Mouse (Mus musculus) large intestine, adult 2 months (tissue): ENCODE measurements around the gene Zbtb49. TPM values are rescaled to one million over a fixed set of nuclear protein-coding genes. Genes with fewer than 3 reads are reported as not detected.

Experiments
- DNase-seq: peaks from one replicate; pipeline ENCODE4 v3.0.0-alpha.2; 2012; ENCODE audit warnings: low read depth, low spot score
- WGBS: fragments of 180-500 bp; shearing (Covaris S2); methylation state at CpG from one replicate; pipeline ENCODE4 v1.1.7; 2018; 5-methylcytosine and 5-hydroxymethylcytosine counted together
- polyA plus RNA-seq: library from polyadenylated mRNA; depleted of rRNA; stranded (reverse); fragments of >200 nt; gene quantifications from 2 replicates; pipeline ENCODE4 v1.2.3, GENCODE M21; 2012

Gene Zbtb49
- polyA plus RNA-seq, 1 experiment, result 7.0 TPM

DNA sequence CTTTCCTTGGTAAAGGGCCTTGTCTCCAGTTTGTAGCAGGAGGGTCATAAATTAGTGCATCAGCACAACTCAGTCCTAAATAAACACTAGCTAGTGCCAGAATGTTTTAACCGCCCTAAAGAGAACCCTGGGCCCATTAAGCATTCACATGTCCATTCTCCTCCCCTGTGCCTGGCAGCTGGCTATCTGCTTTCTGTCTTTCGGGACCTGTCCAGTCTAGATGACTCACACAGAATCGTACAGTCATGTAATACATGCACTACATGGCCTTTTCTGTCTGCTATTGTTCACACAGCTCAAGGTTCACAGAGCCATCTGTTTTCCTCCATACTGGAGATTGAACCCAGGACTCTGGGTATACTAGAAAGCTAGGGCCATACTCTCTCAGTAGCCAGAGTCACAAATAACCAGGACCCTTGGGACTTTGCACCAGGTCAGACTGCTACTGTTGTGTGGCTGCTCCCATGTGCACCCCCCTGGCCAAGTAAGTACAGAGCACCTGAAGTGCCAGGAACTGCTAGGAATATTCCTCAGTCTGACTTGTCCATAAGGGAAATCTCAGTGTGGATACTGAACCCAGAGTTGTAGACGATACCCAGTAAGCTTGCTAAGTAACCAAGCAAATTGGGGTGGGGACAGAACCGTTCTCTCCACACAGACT is 23.3 kb downstream of the Zbtb49 start:
- 60% methylated on average over 5 of the region's 5 CpGs for WGBS
- DNase-seq, result no peak

- no peak for DNase-seq
Measured at GRCm38 (mm10) chr5:38195941-38196340, 24.3 kb downstream of the Zbtb49 start.

GRCm38 (mm10) chr5:38194946-38195345 is 25.3 kb downstream of the Zbtb49 start:
- WGBS, result 39% methylated on average over 2 of the region's 2 CpGs
- no peak for DNase-seq

DNA sequence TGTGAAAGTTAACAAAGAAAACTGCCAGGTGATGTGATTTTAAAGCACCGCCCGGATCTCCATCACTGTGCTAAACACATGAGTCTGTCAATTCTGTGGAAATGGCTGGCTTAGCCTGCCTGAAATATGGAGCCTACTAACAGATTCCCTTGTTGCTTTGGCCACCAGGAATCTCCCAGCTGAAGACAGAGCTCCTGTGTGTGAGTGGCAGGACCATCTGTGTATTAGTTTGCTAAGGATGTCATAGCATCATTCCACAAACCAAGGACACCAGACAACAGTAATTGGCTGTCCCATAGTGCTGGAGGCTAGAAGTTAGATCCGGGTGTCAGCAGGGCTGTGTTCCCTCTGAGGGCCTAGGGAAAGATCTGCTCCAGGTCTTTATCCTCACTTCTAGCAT is 29.4 kb downstream of the Zbtb49 start:
- 81% methylated on average over 3 of the region's 3 CpGs for WGBS
- no peak for DNase-seq

DNA sequence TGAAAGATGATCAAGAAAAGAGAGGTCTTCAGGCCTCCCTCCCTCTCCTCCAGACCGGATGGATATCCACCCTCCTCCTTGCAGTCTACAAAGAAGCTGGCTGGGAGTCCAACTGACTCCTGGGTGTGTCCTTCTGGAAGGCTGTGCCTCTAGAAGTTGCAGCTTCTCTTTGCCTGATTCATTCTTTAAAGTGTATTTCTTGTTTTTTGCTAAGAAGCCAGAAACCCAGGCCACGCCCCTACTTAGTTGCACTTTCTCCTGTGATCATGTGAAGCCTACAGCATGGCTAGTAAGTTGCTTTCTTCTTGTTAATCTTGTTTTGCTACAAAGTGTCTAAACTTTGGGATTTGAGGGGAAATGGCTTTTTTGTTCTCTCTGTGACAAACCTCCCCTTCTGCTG is 33.3 kb downstream of the Zbtb49 start:
- 72% methylated on average over 2 of the region's 2 CpGs for WGBS
- DNase-seq, result no peak

DNA sequence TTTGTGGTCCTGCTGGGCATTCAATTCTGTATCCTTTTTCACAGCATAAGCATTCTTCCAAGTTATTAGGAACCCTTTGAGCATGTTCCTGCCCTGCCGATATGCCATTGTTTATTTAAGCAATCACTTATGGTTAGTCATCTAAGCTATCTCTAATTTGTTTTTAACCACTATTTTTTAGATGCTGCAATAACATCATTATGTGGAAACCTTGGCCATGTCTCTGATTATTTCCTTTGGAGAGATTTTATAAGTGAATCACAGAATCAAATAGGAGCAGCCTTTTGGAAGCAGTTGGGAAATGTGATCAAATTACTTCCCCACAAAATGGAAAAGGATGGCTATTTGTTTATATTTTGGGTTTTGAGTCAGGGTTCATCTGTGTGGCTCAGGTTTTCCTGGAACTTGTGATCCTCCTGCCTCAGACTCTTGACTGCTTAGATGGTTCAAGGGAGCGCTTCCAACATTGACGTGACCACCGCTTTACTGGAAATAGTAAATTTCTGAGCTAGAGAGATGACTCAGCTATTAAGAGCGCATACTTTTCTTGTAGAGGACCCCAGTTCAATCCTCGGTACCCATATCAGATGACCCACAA is 35.5 kb downstream of the Zbtb49 start:
- WGBS, result 66% methylated on average over 6 of the region's 6 CpGs
- no peak for DNase-seq

- DNase-seq, result no peak
- 65% methylated on average over 16 of the region's 16 CpGs for WGBS
Measured at GRCm38 (mm10) chr5:38174256-38174912, 45.9 kb downstream of the Zbtb49 start.

- DNase-seq, result no peak
- WGBS, result 45% methylated on average over 5 of the region's 5 CpGs
Measured at GRCm38 (mm10) chr5:38173766-38174165, 46.5 kb downstream of the Zbtb49 start.

- WGBS, result 64% methylated on average over 11 of the region's 11 CpGs
Measured at GRCm38 (mm10) chr5:38168497-38168896, 51.8 kb downstream of the Zbtb49 start.

DNA sequence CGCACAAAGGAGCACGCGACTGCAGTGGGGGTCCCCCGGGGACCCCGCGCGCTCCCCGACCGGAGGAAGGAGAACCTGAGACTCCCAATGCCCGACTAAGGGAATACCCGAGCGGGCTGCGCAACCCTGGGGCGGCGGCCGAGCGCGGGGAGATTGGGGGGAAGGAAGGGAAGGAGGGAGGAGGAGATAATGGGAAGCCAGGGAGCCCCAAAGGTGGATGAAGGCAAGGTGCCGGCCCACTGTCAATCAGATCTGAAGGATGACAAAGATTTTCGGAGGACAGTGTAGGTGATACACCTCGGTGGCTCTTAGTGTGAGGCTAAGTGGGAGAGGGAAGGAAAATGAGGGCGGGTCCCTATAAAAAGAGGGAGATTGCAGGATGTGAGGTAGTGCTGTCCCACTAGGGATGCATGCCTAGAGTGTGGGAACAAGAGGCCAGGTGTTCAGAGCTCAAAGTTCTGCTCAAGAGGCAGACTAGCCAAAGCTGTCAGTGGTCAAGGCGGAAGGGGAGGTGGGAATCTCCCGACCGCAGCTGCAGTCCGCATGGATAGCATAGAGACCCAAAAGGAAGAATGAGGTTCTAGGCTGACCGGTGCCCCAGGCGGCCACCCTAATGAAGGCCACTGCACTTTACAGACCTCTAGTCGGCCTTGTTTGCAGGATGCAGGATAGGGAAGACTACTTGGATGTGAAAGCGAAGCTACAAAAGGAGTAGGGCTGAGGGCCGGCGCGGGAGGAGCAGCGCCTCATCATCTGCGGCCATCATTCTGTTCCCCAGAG is 60.4 kb downstream of the Zbtb49 start, which contains the start of gene Nsg1:
TSS of gene Nsg1 (minus strand) at position 274 of the 780 bp plus-strand sequence.
- 15% methylated on average over 35 of the region's 35 CpGs for WGBS
- no peak for DNase-seq

More at GRCm38 (mm10) chr5:38168497-38168896, 51.8 kb downstream of the Zbtb49 start:
- no peak for DNase-seq

DNA sequence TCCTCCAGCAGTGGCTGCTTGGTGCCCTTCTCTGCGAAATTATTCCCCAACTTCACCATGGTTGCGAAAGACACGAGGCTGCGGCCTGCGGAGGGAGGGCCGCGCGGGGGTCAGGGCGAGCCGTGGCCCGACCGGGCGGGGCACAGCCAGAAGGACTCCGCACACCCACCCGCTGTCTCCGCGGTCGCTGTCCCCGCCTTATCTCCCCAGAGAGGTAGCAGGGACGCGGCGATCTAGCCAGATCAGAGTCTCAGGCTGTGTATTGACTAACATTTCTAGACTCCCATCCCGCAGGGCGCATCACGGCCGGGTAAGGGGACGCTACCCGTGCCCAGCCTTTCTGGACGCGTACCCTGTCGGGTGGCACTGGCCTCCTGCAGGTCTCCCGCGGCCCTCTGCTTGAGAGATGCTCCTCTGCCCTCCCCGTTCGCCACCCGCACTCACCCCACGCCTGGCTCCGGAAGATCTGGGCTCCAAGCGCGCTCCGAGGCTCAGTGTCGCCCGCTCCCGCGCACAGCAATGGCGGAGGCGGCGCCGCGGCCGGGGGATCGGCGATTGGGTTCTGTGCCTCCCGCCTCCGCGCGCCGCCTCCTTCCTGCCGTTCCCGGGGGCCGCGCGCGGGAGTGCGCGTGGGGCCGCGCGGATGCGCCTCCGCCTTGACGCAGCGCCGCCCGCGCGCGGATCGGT is 61.2 kb downstream of the Zbtb49 start:
- WGBS, result under 1% methylated on average over 79 of the region's 79 CpGs
- no peak for DNase-seq

GRCm38 (mm10) chr5:38158501-38158946 is 61.7 kb downstream of the Zbtb49 start:
- 6% methylated on average over 17 of the region's 17 CpGs for WGBS
- DNase-seq, result no peak

GRCm38 (mm10) chr5:38157481-38158020 is 62.7 kb downstream of the Zbtb49 start:
- 63% methylated on average over 9 of the region's 9 CpGs for WGBS
- no peak for DNase-seq

GRCm38 (mm10) chr5:38153636-38154035 is 66.6 kb downstream of the Zbtb49 start:
- DNase-seq, result no peak
- WGBS, result 86% methylated on average over 5 of the region's 5 CpGs

GRCm38 (mm10) chr5:38152201-38153108 is 67.8 kb downstream of the Zbtb49 start:
- WGBS, result 86% methylated on average over 10 of the region's 10 CpGs

DNA sequence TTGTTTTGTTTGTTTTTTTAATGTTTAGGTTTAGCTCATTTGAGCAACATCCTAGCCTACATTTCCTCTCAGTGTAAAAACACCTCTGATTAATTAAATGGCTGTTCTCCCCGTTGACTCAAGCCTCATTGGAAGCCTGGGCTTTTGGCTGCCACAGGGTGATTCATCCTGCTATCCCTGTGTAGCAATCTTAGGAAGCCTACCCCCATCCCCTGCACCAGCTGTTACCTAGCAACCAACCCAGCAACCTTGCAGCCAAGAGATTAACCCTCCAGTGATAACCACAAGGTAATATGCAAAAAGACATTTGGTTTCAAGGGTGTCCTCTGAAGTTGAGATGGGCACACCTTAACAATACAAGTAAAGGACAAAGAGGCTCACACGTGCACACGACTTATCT is 69.0 kb downstream of the Zbtb49 start:
- 58% methylated on average over 3 of the region's 3 CpGs for WGBS
- DNase-seq, result no peak

More at GRCm38 (mm10) chr5:38152201-38153108, 67.8 kb downstream of the Zbtb49 start:
- no peak for DNase-seq

DNA sequence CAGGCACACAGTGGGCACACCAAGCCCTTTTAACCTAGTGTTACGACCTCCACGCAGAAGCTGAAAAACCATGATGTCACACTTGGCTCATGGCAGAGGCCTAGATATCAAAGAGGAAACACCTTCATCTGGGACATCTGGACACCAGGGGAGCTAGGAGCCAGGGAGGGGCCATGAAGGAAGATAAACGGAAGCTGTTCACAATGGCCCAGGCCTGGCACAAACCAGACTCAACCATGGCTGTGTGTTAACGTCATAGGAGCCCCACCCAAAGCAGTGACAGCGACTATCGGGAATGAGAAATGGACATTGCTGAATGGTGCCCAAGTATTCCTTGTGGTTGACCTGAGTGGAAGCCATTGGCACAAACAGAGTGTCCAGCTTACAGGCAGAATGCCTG is 73.7 kb downstream of the Zbtb49 start:
- DNase-seq, result no peak
- WGBS, result 65% methylated on average over 6 of the region's 6 CpGs

DNA sequence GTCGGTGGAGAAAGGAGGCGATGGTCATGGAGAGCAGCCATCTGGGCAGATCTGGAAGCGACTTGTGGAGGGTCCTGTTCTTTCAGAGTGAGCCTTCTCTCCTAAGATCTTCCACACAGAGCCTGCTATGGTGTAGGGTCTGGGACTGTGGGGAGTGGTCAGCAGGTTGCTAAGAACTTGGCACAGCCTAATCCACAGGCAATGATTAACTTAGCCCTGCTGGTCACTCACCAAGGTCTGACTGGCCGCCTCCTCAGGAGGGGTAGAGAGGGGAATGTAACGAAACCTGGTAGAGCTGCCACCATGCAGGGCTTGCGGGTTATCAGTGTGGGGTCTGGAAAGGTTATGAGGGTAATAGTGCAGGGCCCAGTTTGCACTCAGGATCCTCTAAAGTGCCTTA is 79.4 kb downstream of the Zbtb49 start:
- WGBS, result 66% methylated on average over 6 of the region's 6 CpGs
- DNase-seq, result no peak
